Mouse (Mus musculus) megakaryocyte, embryonic 14.5 days (primary cell): ENCODE data around the gene Rnf114. TPM values are rescaled to one million over a fixed set of nuclear protein-coding genes. Genes with fewer than 3 reads are reported as not detected.

Source experiments
- H3K27me3 ChIP-seq: replicated peaks from 2 replicates; pipeline ENCODE3; 2012; ENCODE audit warnings: inconsistent platforms
- H3K36me3 ChIP-seq: replicated peaks from 2 replicates; pipeline ENCODE3; 2012; ENCODE audit warnings: low read length, inconsistent platforms, mixed read lengths
- H3K4me1 ChIP-seq: 2 replicates; pipeline ENCODE4 v1.6.1; 2012; ENCODE audit warnings: inconsistent platforms
- H3K4me3 ChIP-seq: replicated peaks from 2 replicates; pipeline ENCODE3; 2012; ENCODE audit warnings: moderate library complexity, mild to moderate bottlenecking, inconsistent platforms
- H3K9me3 ChIP-seq: 2 replicates; pipeline ENCODE4 v1.6.1; 2012; ENCODE audit warnings: inconsistent platforms
- FLI1 ChIP-seq: IDR thresholded peaks from 2 replicates; pipeline ENCODE4 v1.6.1; 2012; ENCODE audit warnings: low read length, inconsistent platforms, mixed read lengths
- GATA1 ChIP-seq: IDR thresholded peaks from 3 replicates; pipeline ENCODE4 v1.6.1; 2012; ENCODE audit warnings: mixed read lengths, low read length, inconsistent platforms, borderline replicate concordance
- polyA plus RNA-seq: library from polyadenylated mRNA; stranded (reverse); fragments of >175 nt; gene quantifications from 2 replicates; pipeline ENCODE4 v1.2.3, GENCODE M21; 2012; ENCODE audit warnings: low replicate concordance; ENCODE audit not compliant: insufficient read depth

Rnf114 gene
- polyA plus RNA-seq, 1 experiment, result 26.3 TPM

GRCm38 (mm10) chr2:167514641-167515040, 22.2 kb downstream of the Rnf114 start:
- peaks cover 95% of the 10 kb centered on the region for H3K36me3 ChIP-seq
- TF ChIP-seq FLI1 (no peak), GATA1 (no peak)
- no peaks in the 10 kb centered on the region for H3K27me3 ChIP-seq
- H3K9me3 ChIP-seq, result no peaks in the 10 kb centered on the region
- peaks cover 33% of the 10 kb centered on the region for H3K4me1 ChIP-seq
- no peak overlapping the region for H3K4me3 ChIP-seq

- no peak overlapping the region for H3K4me3 ChIP-seq
- no peak for TF ChIP-seq FLI1
- TF ChIP-seq GATA1, result no peak
- H3K9me3 ChIP-seq, result no peaks in the 10 kb centered on the region
- peaks cover 22% of the 10 kb centered on the region for H3K4me1 ChIP-seq
- H3K27me3 ChIP-seq, result no peaks in the 10 kb centered on the region
- H3K36me3 ChIP-seq, result peaks cover 93% of the 10 kb centered on the region
Observed at GRCm38 (mm10) chr2:167515688-167516087, 23.2 kb downstream of the Rnf114 start.

- Histone ChIP-seq H3K4me1 (no peaks in the 10 kb centered on the region), H3K9me3 (no peaks in the 10 kb centered on the region), H3K27me3 (no peaks in the 10 kb centered on the region), H3K36me3 (peaks cover 53% of the 10 kb centered on the region), H3K4me3 (no peak overlapping the region)
- no peak for TF ChIP-seq GATA1
Observed at GRCm38 (mm10) chr2:167519606-167520252, 27.3 kb downstream of the Rnf114 start.

- TF ChIP-seq FLI1, result no peak
- no peak for TF ChIP-seq GATA1
- Histone ChIP-seq H3K4me3 (no peak overlapping the region), H3K36me3 (no peaks in the 10 kb centered on the region), H3K4me1 (peaks cover 6% of the 10 kb centered on the region; the same call in 1 of the 2 replicates), H3K9me3 (no peaks in the 10 kb centered on the region), H3K27me3 (peaks cover 38% of the 10 kb centered on the region)
Observed at GRCm38 (mm10) chr2:167528278-167528677, 35.8 kb downstream of the Rnf114 start.

- no peaks in the 10 kb centered on the region for H3K36me3 ChIP-seq
- no peak overlapping the region for H3K4me3 ChIP-seq
- peaks cover 8% of the 10 kb centered on the region for H3K4me1 ChIP-seq
- no peaks in the 10 kb centered on the region for H3K9me3 ChIP-seq
- H3K27me3 ChIP-seq, result peaks cover 47% of the 10 kb centered on the region
- TF ChIP-seq GATA1, result no peak
- no peak for TF ChIP-seq FLI1
Observed at GRCm38 (mm10) chr2:167529935-167530513, 37.6 kb downstream of the Rnf114 start.

- Histone ChIP-seq H3K4me1 (peaks cover 12% of the 10 kb centered on the region), H3K27me3 (peaks cover 50% of the 10 kb centered on the region), H3K9me3 (no peaks in the 10 kb centered on the region), H3K4me3 (no peak overlapping the region), H3K36me3 (no peaks in the 10 kb centered on the region)
- TF ChIP-seq GATA1 (no peak), FLI1 (no peak)
Observed at GRCm38 (mm10) chr2:167530536-167530935, 38.1 kb downstream of the Rnf114 start.

- Histone ChIP-seq H3K27me3 (peaks cover 57% of the 10 kb centered on the region), H3K36me3 (no peaks in the 10 kb centered on the region), H3K4me3 (no peak overlapping the region), H3K4me1 (peaks cover 20% of the 10 kb centered on the region), H3K9me3 (no peaks in the 10 kb centered on the region)
- TF ChIP-seq GATA1, result no peak
- no peak for TF ChIP-seq FLI1
Observed at GRCm38 (mm10) chr2:167532131-167532530, 39.7 kb downstream of the Rnf114 start.

GRCm38 (mm10) chr2:167533880-167534279, 41.4 kb downstream of the Rnf114 start:
- Histone ChIP-seq H3K9me3 (no peaks in the 10 kb centered on the region), H3K27me3 (peaks cover 64% of the 10 kb centered on the region), H3K4me3 (no peak overlapping the region), H3K4me1 (peaks cover 32% of the 10 kb centered on the region), H3K36me3 (no peaks in the 10 kb centered on the region)
- TF ChIP-seq GATA1, result no peak
- no peak for TF ChIP-seq FLI1

GRCm38 (mm10) chr2:167536320-167536945, 44.0 kb downstream of the Rnf114 start:
- no peaks in the 10 kb centered on the region for H3K36me3 ChIP-seq
- H3K27me3 ChIP-seq, result peaks cover 77% of the 10 kb centered on the region
- no peak overlapping the region for H3K4me3 ChIP-seq
- TF ChIP-seq FLI1, result no peak
- TF ChIP-seq GATA1, result no peak
- H3K4me1 ChIP-seq, result peaks cover 32% of the 10 kb centered on the region
- no peaks in the 10 kb centered on the region for H3K9me3 ChIP-seq
